Mouse (Mus musculus): Measurements from ENCODE around the gene Rgs7bp.

GRCm38 (mm10) chr13:104931635-104932532 lies 122.8 kb downstream of the Rgs7bp start:
- TF ChIP-seq CTCF (IDR thresholded peaks at IDR 0.05; ENCODE audit: borderline replicate concordance, control insufficient read depth, extremely low read depth, insufficient read depth, low read length, poor library complexity) = no peak
- TF ChIP-seq POLR2A (IDR thresholded peaks at IDR 0.05; ENCODE audit: control insufficient read depth, extremely low read depth, insufficient read depth, low read length, poor library complexity) = no peak
